Mouse (Mus musculus) CH12.LX (cell line): ENCODE results near the gene Ano9. TPM values are rescaled to one million over a fixed set of nuclear protein-coding genes. Genes with fewer than 3 reads are reported as not detected.

Source experiments
- DNase-seq: peaks from one replicate; pipeline ENCODE4 v3.0.0-alpha.2; 2013; ENCODE audit errors: extremely low read depth
- H3K27ac ChIP-seq: 2 replicates; pipeline ENCODE4 v1.5.1; 2012; ENCODE audit warnings: low read depth, mild to moderate bottlenecking, control low read depth, moderate library complexity; ENCODE audit not compliant: insufficient read depth
- H3K27me3 ChIP-seq: replicated peaks from 2 replicates; pipeline ENCODE3; 2012; ENCODE audit warnings: inconsistent platforms
- H3K36me3 ChIP-seq, 2 experiments: replicated peaks in 1 of 2; 2 replicates each; pipeline versions ENCODE3 to v1.6.1; 2012; ENCODE audit warnings: inconsistent platforms in 1 of 2, low read length in 1 of 2, mild to moderate bottlenecking in 1 of 2, mixed read lengths in 1 of 2, moderate library complexity in 1 of 2; ENCODE audit not compliant: control insufficient read depth in 1 of 2, insufficient read depth in 1 of 2
- H3K4me1 ChIP-seq, 2 experiments: 2 replicates each; pipeline ENCODE4 v1.6.1; 2012; ENCODE audit warnings: inconsistent platforms in 1 of 2, moderate library complexity in 1 of 2; ENCODE audit not compliant: insufficient read depth in 2 of 2, control insufficient read depth in 1 of 2
- H3K4me2 ChIP-seq: 2 replicates; pipeline ENCODE4 v1.6.1; 2012; ENCODE audit warnings: low read depth, mild to moderate bottlenecking, control low read depth; ENCODE audit not compliant: poor library complexity, insufficient read depth, severe bottlenecking
- H3K4me3 ChIP-seq, 3 experiments: fragments of 150-350 bp in 1 of 3; sonication (generic) in 1 of 3; replicated peaks in 1 of 3; 2 replicates each; pipeline versions ENCODE3 to v1.5.1; 2011 to 2012; ENCODE audit warnings: low read depth in 2 of 3, low read length in 2 of 3, mild to moderate bottlenecking in 2 of 3, moderate library complexity in 2 of 3, control low read depth in 1 of 3, improper control_type of control experiment in 1 of 3, inconsistent platforms in 1 of 3, mixed read lengths in 1 of 3; ENCODE audit not compliant: poor library complexity in 1 of 3
- H3K79me2 ChIP-seq: replicated peaks from 2 replicates; pipeline ENCODE4 v1.6.1; 2012; ENCODE audit warnings: mild to moderate bottlenecking, moderate library complexity; ENCODE audit not compliant: control insufficient read depth, poor library complexity, insufficient read depth, severe bottlenecking; ENCODE audit errors: extremely low read depth
- H3K9ac ChIP-seq: 2 replicates; pipeline ENCODE4 v1.6.1; 2012; ENCODE audit warnings: low read depth, mild to moderate bottlenecking, control low read depth, moderate library complexity; ENCODE audit not compliant: insufficient read depth
- H3K9me3 ChIP-seq: replicated peaks from 2 replicates; pipeline ENCODE3; 2012; ENCODE audit warnings: low read length, inconsistent platforms, mixed read lengths
- CHD2 ChIP-seq: IDR thresholded peaks from 2 replicates; pipeline ENCODE4 v1.6.1; 2011; ENCODE audit warnings: low read length, improper control_type of control experiment
- CTCF ChIP-seq, 2 experiments: IDR thresholded peaks in 1 of 2; conservative IDR thresholded peaks in 1 of 2; 2 replicates each; pipeline ENCODE4 v1.5.1; 2011 to 2012; ENCODE audit warnings: low read depth in 2 of 2, low read length in 2 of 2, improper control_type of control experiment in 1 of 2, inconsistent platforms in 1 of 2, mild to moderate bottlenecking in 1 of 2, moderate library complexity in 1 of 2
- ELF1 ChIP-seq: IDR thresholded peaks from 2 replicates; pipeline ENCODE4 v1.6.1; 2014; ENCODE audit warnings: low read depth, mild to moderate bottlenecking, inconsistent platforms, low read length, improper control_type of control experiment
- EP300 ChIP-seq: IDR thresholded peaks from 2 replicates; pipeline ENCODE4 v1.6.1; 2011; ENCODE audit warnings: low read length, improper control_type of control experiment
- JUN ChIP-seq: IDR thresholded peaks from 2 replicates; pipeline ENCODE4 v1.6.1; 2011; ENCODE audit warnings: low read depth, mild to moderate bottlenecking, low read length, improper control_type of control experiment, moderate library complexity; ENCODE audit not compliant: insufficient read depth
- MAFK ChIP-seq: IDR thresholded peaks from 2 replicates; pipeline ENCODE4 v1.6.1; 2011; ENCODE audit warnings: low read length, improper control_type of control experiment; ENCODE audit not compliant: insufficient replicate concordance
- MAX ChIP-seq: IDR thresholded peaks from 2 replicates; pipeline ENCODE4 v1.6.1; 2011; ENCODE audit warnings: low read length, improper control_type of control experiment
- MYC ChIP-seq: IDR thresholded peaks from 2 replicates; pipeline ENCODE4 v1.6.1; 2011; ENCODE audit warnings: low read depth, mild to moderate bottlenecking, improper control_type of control experiment, low read length
- NELFE ChIP-seq: IDR thresholded peaks from 2 replicates; pipeline ENCODE4 v1.6.1; 2011; ENCODE audit warnings: low read depth, low read length, improper control_type of control experiment
- PAX5 ChIP-seq: IDR thresholded peaks from 2 replicates; pipeline ENCODE4 v1.6.1; 2012; ENCODE audit warnings: low read length, inconsistent platforms, mixed read lengths
- RAD21 ChIP-seq: IDR thresholded peaks from 2 replicates; pipeline ENCODE4 v1.6.1; 2011; ENCODE audit warnings: low read depth, mild to moderate bottlenecking, low read length, improper control_type of control experiment, moderate library complexity
- SMC3 ChIP-seq: IDR thresholded peaks from 2 replicates; pipeline ENCODE4 v1.6.1; 2011; ENCODE audit warnings: low read depth, low read length, improper control_type of control experiment
- TCF12 ChIP-seq: IDR thresholded peaks from 2 replicates; pipeline ENCODE4 v1.6.1; 2014; ENCODE audit warnings: low read depth, mild to moderate bottlenecking, inconsistent platforms, low read length, improper control_type of control experiment
- UBTF ChIP-seq: IDR thresholded peaks from 2 replicates; pipeline ENCODE4 v1.6.1; 2012; ENCODE audit warnings: low read depth, mild to moderate bottlenecking, inconsistent platforms, low read length, improper control_type of control experiment, moderate library complexity
- ZNF384 ChIP-seq: IDR thresholded peaks from 2 replicates; pipeline ENCODE4 v1.6.1; 2012; ENCODE audit warnings: low read depth, low read length, improper control_type of control experiment, inconsistent platforms
- dilution Hi-C: fragments of 300-500 bp; cut with MboI; formaldehyde crosslinking; loops from 2 replicates; pipeline ENCODE4 v1.14.3; 2020; ENCODE audit warnings: low sequenced_read_pairs; ENCODE audit not compliant: extremely low pct_unique_long_range_greater_than_20kb, extremely low pct_ligation_motif_present
- in situ Hi-C: fragments of 300-500 bp; cut with MboI; formaldehyde crosslinking; loops from 3 replicates; pipeline ENCODE4 v1.14.3; 2019; ENCODE audit warnings: low sequenced_read_pairs, low pct_ligation_motif_present, low pct_unique_long_range_greater_than_20kb, mixed read lengths
- polyA plus RNA-seq: library from polyadenylated mRNA; unstranded; fragments of >175 nt; gene quantifications from 2 replicates; pipeline ENCODE4 v1.2.1, GENCODE M21; 2012; ENCODE audit warnings: low read depth; ENCODE audit not compliant: insufficient read length
- total RNA-seq, 2 experiments: library from RNA; depleted of rRNA; stranded (reverse); fragments of 300-350 nt in 1 of 2; fragments of >200 nt in 1 of 2; gene quantifications; 2 replicates each; pipeline ENCODE4 v1.2.3; 2012 to 2014

Ano9 gene
- total and polyA plus RNA-seq, 3 experiments = 0.04 TPM; not detected in 2

DNA sequence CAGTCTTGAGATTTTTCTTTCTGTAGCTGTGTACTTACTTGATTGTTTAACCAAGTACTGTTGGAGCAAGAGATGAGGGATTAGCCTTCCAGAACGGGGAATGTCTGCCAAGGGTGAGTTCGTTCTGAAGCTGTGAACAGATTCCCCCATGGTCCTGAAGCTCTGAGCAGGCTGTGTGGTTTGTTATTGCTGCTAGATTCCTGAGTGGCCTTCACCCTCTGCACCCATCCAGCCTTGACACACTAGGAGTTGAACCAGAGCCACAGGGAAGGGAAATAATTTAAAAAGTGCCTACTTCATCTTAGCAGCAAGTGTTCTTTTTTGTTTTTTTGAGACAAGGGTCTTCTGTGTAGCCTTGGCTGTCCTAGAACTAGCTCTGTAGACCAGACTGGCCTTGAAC lies 26.3 kb upstream of the Ano9 start:
- Histone ChIP-seq H3K27me3 (no peaks in the 10 kb centered on the region), H3K4me1 (peaks cover 2 to 7% of the 10 kb centered on the region in 2 experiments; a peak in 1 of 4 replicates), H3K36me3 (peaks cover 18 to 80% of the 10 kb centered on the region in 2 experiments), H3K9me3 (no peaks in the 10 kb centered on the region), H3K79me2 (no peaks in the 10 kb centered on the region), H3K4me2 (no peak overlapping the region), H3K27ac (no peak overlapping the region), H3K9ac (no peak overlapping the region), H3K4me3 (no peak overlapping the region)
- in situ Hi-C loops (no loop called here), dilution Hi-C loops (no loop called here)
- no peak for DNase-seq
- TF ChIP-seq MYC (no peak), EP300 (no peak), ELF1 (no peak), ZNF384 (no peak), CHD2 (no peak), MAX (no peak)

DNA sequence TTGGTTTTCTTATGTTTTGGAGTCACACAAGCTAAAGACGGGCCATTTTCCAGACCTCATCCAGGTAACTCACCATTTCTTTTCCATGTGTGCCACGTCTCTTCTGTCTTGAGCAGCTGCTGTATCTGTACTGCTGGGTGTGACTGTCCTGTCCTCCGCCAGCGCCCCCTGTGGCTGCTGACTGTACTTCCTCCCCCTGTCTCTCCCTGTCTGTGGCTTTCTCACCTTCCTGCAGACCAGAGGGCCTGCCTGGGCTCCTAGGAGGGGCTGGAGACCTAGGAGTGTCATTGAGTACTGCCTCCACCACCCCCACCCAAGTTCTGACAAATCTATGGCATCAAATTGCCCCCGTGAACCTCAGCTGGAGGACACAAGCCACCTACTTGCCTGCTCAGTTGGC lies 25.5 kb upstream of the Ano9 start:
- in situ Hi-C loops = no loop called here
- Histone ChIP-seq H3K36me3 (peaks cover 24 to 83% of the 10 kb centered on the region in 2 experiments), H3K9ac (no peak overlapping the region), H3K4me2 (no peak overlapping the region), H3K4me3 (no peak overlapping the region), H3K4me1 (peaks cover 2 to 7% of the 10 kb centered on the region in 2 experiments; a peak in 1 of 4 replicates), H3K79me2 (no peaks in the 10 kb centered on the region), H3K27me3 (no peaks in the 10 kb centered on the region), H3K9me3 (no peaks in the 10 kb centered on the region), H3K27ac (no peak overlapping the region)
- peak; percentile 53 for DNase-seq
- TF ChIP-seq RAD21 (peak; percentile 7; the same call in 1 of the 2 replicates), MAFK (no peak), SMC3 (peak; percentile 32; the same call in 1 of the 2 replicates), CTCF (conservative IDR thresholded peaks at IDR 0.05 in 1 of 2, IDR thresholded peaks at IDR 0.05 in 1 of 2; ENCODE audit: low read depth in 2 of 2, low read length in 2 of 2) (peak; percentile 33 to 64), NELFE (no peak)
- dilution Hi-C loops = no loop called here

DNA sequence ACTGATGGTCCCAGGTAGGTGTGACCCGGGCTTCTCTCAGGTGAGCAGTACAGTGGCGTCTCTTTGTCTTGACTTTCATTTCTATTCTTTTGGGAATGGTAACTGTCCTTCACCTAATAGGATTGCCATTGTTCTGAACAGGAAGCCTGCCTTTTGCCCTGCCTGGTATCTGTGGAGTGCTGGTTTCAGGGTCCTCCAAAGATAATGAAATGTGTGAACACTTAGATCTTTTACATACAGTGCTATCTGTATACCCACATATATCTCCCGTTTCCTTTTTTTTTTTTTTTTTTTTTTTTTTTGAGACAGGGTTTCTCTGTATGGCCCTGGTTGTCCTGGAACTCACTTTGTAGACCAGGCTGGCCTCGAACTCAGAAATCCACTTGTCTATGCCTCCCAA lies 23.7 kb upstream of the Ano9 start:
- H3K36me3 ChIP-seq = peaks cover 32 to 81% of the 10 kb centered on the region in 2 experiments
- no peak overlapping the region for H3K4me2 ChIP-seq
- in situ Hi-C loops = no loop called here
- TF ChIP-seq TCF12 (no peak), RAD21 (no peak), UBTF (no peak), SMC3 (no peak), PAX5 (no peak), JUN (no peak)
- DNase-seq = no peak
- peaks cover 2 to 7% of the 10 kb centered on the region in 2 experiments; a peak in 1 of 4 replicates for H3K4me1 ChIP-seq
- H3K4me3 ChIP-seq = no peak overlapping the region
- no peak overlapping the region for H3K9ac ChIP-seq
- H3K27me3 ChIP-seq = no peaks in the 10 kb centered on the region
- no peaks in the 10 kb centered on the region for H3K79me2 ChIP-seq
- dilution Hi-C loops = no loop called here
- H3K9me3 ChIP-seq = no peaks in the 10 kb centered on the region
- no peak overlapping the region for H3K27ac ChIP-seq
